Mouse (Mus musculus) left cerebral cortex, postnatal 14 days (tissue): ENCODE data around the gene Sipa1l3. TPM values are rescaled to one million over a fixed set of nuclear protein-coding genes. Genes with fewer than 3 reads are reported as not detected.

Source experiments
- DNase-seq, 2 experiments: peaks; one replicate each; pipeline ENCODE4 v3.0.0; 2021 to 2022; ENCODE audit warnings: low spot score in 2 of 2, mixed read lengths in 1 of 2
- intact Hi-C: fragments of 180-260 bp; cut with DNase I; formaldehyde crosslinking; loops from one replicate; pipeline ENCODE4 v1.15.1; 2025
- total RNA-seq, 2 experiments: library from RNA; stranded (reverse); gene quantifications; 2 replicates each; pipeline ENCODE4 v1.2.3; 2021

Gene Sipa1l3
- total RNA-seq, 2 experiments from 2014 or later: 50.1 to 54.8 TPM

DNA sequence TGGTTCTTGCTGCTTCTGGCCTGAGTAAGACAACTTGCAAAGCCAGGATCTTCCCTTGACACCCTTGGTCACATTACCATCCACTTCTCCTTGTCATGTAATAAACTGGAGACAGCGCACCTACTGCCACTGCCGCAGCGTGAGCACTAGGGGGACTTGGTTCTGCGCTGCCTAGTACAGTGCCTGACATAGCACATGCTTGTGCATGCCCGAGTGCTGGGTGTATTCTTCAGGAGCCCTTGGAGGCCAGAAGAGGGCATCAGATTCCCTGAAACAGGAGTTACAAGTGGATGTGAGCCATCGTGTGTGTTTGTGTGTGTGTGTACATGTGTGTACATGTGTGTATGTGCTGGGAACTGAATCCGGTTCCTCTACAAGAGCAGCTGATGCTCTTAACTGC lies 231.0 kb downstream of the Sipa1l3 start:
- intact Hi-C loops: no loop called here
- no peak for DNase-seq

GRCm38 (mm10) chr7:29284523-29284922 lies 233.9 kb downstream of the Sipa1l3 start:
- intact Hi-C loops: no loop called here
- DNase-seq: no peak

DNA sequence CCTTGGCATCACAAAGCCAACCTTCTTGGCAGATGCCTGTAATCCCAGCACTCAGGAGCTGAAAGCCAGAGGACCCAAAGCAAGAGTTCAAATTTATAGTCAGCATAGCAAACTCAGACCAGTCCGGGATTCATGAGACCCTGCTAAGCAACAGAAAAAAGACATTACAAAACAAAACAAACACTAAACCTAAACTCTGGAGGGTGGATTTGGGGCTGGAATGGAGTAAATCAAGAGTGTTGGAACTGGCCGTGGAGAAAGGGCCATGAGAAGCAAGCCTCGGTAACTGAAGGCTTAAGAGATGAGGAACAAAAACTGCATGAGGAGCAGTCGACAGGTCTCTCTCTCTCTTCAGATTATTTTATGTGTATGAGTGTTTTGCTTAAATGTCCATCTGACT lies 234.6 kb downstream of the Sipa1l3 start:
- intact Hi-C loops: no loop called here
- DNase-seq: no peak

DNA sequence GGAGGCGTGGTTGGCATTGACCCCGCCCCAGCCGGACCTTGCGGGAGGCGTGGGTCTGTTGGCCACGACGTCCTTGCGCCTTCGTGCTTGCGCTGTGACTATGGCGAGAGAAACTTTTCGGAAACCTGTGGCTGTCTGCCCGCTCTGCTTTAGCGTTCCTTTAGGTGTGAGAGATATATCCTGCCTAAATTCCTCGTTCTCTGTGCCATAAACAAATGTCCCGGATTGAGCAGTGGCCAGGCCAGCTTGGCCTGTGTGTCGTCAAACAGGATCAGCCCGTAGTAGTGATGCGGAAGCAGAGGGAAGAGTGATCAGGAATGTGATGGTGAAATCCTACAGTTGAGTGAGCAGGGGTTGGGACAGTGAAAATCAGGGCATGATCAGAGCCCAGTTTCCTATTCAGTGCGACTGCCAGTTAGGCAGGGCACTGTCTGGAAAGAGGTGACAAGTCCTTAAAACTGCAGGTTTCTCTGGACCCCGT lies 236.3 kb downstream of the Sipa1l3 start:
- no peak for DNase-seq
- intact Hi-C loops: no loop called here

- DNase-seq: peak; percentile 24 to 28
- intact Hi-C loops: no loop called here
These were observed 237.0 kb downstream of the Sipa1l3 start, which contains the start of gene Spint2 for GRCm38 (mm10) chr7:29281201-29282073. Gene Spint2, minus strand, starts transcription at chr7:29281912.

- intact Hi-C loops: no loop called here
- no peak for DNase-seq
These were observed 237.6 kb downstream of the Sipa1l3 start for GRCm38 (mm10) chr7:29280801-29281200.

DNA sequence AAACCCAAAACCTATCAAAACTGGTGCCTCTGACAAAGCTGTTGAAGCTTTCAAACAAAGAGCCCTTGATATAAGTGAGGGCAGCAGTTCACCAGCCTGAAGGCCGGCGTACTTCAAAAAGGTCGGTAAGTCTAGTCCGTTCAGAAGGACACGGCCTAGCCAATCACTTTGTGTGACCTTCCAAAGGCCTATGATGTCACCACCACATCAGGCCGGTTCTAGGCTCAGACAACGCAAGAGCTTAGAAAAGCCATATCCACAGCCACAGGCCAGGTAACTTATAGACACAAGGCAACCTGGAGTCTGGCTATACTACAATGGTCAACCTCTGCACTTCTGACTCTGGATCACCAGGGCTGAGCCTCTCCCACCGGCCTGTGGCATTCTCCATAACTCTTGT lies 238.5 kb downstream of the Sipa1l3 start:
- no peak for DNase-seq
- intact Hi-C loops: no loop called here

DNA sequence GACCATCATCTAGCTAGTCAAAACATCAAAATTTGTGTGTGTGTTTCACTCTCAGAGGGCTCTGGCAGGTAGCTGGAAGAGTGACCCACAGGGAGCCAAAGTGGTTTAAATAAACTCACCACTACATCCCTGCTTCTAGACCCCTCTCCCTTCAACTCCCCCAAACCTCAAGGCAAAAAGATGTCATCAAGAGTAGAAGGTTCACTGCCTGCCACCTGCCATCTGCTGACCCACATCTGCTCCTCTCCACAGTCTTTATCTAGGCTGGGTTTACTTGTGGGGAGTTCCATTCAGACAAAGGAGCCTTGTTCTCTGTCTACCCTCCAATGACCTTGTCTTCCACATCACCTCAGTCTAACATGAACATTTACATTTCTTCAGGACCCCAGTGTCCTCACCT lies 239.2 kb downstream of the Sipa1l3 start:
- intact Hi-C loops: no loop called here
- DNase-seq: no peak

- intact Hi-C loops: no loop called here
- DNase-seq: no peak
These were observed 240.9 kb downstream of the Sipa1l3 start for GRCm38 (mm10) chr7:29277510-29277909.

DNA sequence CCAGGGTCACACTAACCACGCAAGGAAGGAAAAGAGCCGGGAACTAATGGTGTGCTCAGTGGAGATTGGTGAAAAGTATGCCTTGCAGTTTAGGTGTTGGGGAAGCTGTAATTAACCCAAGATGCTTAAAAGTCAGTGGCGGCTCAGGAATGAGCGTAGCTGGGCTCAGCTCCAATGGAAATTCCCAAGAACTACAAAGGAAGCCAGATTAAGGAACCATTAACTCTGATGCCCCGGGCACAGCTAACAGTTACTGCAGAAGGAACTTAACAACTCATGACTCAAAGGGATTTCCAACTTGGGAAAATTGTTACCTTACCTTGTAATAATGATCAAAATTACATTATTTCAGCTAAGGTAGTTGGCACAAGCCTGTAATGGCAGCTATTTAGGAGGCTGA lies 241.7 kb downstream of the Sipa1l3 start:
- intact Hi-C loops: no loop called here

GRCm38 (mm10) chr7:29271687-29272465 lies 246.6 kb downstream of the Sipa1l3 start:
- intact Hi-C loops: no loop called here
- peak; percentile 19 to 57 for DNase-seq

More for the DNA sequence above, 241.7 kb downstream of the Sipa1l3 start:
- no peak for DNase-seq

DNA sequence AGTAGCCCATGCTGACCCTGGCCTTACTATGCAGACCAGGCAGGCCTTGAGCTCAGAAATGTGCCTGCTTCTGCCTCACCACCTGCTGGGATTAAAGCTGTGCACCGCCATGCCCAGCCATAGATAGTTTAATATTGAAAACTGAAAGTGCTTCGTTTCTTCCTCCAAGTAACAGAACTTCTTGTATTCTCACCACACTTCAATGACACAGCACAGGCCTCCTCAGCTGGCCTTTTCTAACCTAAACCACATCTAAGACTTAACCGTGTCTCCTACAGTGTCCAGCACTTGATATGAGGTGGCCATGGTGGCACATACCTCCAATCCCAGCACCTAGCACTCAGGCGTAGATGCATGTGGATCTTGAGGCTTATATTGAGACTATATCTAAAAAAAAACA lies 248.0 kb downstream of the Sipa1l3 start:
- intact Hi-C loops: no loop called here
- no peak for DNase-seq

Other genes starting within 250 kb of the Sipa1l3 start
- 10 to 100 TPM; 11.5 to 19.4 TPM for gene Spint2, start 236.7 kb downstream of the Sipa1l3 start, total RNA-seq
- gene Ppp1r14a, start 229.3 kb downstream of the Sipa1l3 start, total RNA-seq: 1 to 10 TPM; 6.6 to 8.0 TPM
- gene Dpf1, start 214.7 kb downstream of the Sipa1l3 start, total RNA-seq: 100 to 1,000 TPM in 1 of 2 experiments, 10 to 100 TPM in 1; 97.6 to 105 TPM
- gene Catsperg2, start 208.4 kb upstream of the Sipa1l3 start, total RNA-seq: not detected
- 10 to 100 TPM; 15.6 to 16.7 TPM for gene Zfp84, start 249.9 kb upstream of the Sipa1l3 start, total RNA-seq